Comparison of ENCODE assay signal across 9 mouse cellular contexts in genomic region chr6:129048857-129049473, GRCm38 (mm10). TPM values are rescaled to one million over a fixed set of nuclear protein-coding genes. Genes with fewer than 3 reads are reported as not detected.
A peak's percentile ranks its signal among the peaks of the same experiment; 100 is the strongest.
DNase-seq lines count a peak whose midpoint lies in the region; ATAC-seq and TF ChIP-seq lines count a peak whose summit lies in the region.
"Had no signal": no experiment of that assay in that cellular context is flagged by ENCODE, and none has a peak within 500 bp of the region (broad histone marks: within the 10 kb centered on the region; RNA-seq: fewer than 3 reads in every experiment).

No protein-coding gene starts in this region.

- peak overlapping the region; percentile 41 for H3K4me3 ChIP-seq in forebrain, embryonic 12.5 days (replicated peaks)
- H3K4me3 ChIP-seq in hindbrain, embryonic 13.5 days: peak overlapping the region; percentile 45
- H3K4me3 ChIP-seq in liver, adult 2 months (ENCODE audit: insufficient read depth, low read depth, low read length): peak overlapping the region; percentile 42
- peak overlapping the region; percentile 37 for H3K4me3 ChIP-seq in midbrain, postnatal 0 days (ENCODE audit: low read depth, low read length)
- H3K4me3 ChIP-seq in stomach, embryonic 14.5 days (ENCODE audit: low read depth, low read length): peak overlapping the region; percentile 34

- peak overlapping the region; percentile 62 for H3K4me2 ChIP-seq in forebrain, embryonic 12.5 days
- H3K4me2 ChIP-seq in hindbrain, embryonic 13.5 days: peak overlapping the region; percentile 61
- peak overlapping the region; percentile 59 for H3K4me2 ChIP-seq in midbrain, postnatal 0 days (ENCODE audit: low read depth, low read length, poor library complexity, severe bottlenecking)
- H3K4me2 ChIP-seq in stomach, embryonic 14.5 days (replicated peaks; ENCODE audit: low read depth, low read length): peak overlapping the region; percentile 45

- no peaks in the 10 kb centered on the region for H3K79me2 ChIP-seq in liver, adult 2 months (ENCODE audit: control insufficient read depth, insufficient read depth, low read length)

- H3K27me3 ChIP-seq in forebrain, embryonic 12.5 days: no peaks in the 10 kb centered on the region
- no peaks in the 10 kb centered on the region for H3K27me3 ChIP-seq in hindbrain, embryonic 13.5 days
- H3K27me3 ChIP-seq in liver, adult 2 months (ENCODE audit: control insufficient read depth, insufficient read depth, low read length): no peaks in the 10 kb centered on the region
- no peaks in the 10 kb centered on the region for H3K27me3 ChIP-seq in midbrain, postnatal 0 days (ENCODE audit: insufficient read depth, low read length)
- H3K27me3 ChIP-seq in stomach, embryonic 14.5 days (ENCODE audit: control insufficient read depth, insufficient read depth, low read length): no peaks in the 10 kb centered on the region

- no peaks in the 10 kb centered on the region for H3K36me3 ChIP-seq in forebrain, embryonic 12.5 days (replicated peaks)
- H3K36me3 ChIP-seq in hindbrain, embryonic 13.5 days: no peaks in the 10 kb centered on the region
- H3K36me3 ChIP-seq in liver, adult 2 months (ENCODE audit: control insufficient read depth, insufficient read depth, low read length): no peaks in the 10 kb centered on the region
- H3K36me3 ChIP-seq in midbrain, postnatal 0 days (ENCODE audit: insufficient read depth, low read length): no peaks in the 10 kb centered on the region
- no peaks in the 10 kb centered on the region for H3K36me3 ChIP-seq in stomach, embryonic 14.5 days (ENCODE audit: control insufficient read depth, insufficient read depth, low read length)

- intact Hi-C loops in left cerebral cortex, postnatal 25 days (cut with DNase I): no loop called here

- H3K27ac ChIP-seq in forebrain, embryonic 12.5 days: no peak overlapping the region
- H3K27ac ChIP-seq in hindbrain, embryonic 13.5 days: no peak overlapping the region
- no peak overlapping the region for H3K27ac ChIP-seq in liver, adult 2 months (replicated peaks; ENCODE audit: insufficient read depth, low read depth, low read length)
- H3K27ac ChIP-seq in midbrain, postnatal 0 days (ENCODE audit: low read depth, low read length): no peak overlapping the region
- no peak overlapping the region for H3K27ac ChIP-seq in stomach, embryonic 14.5 days (ENCODE audit: low read length)

- H3K9ac ChIP-seq in forebrain, embryonic 12.5 days: peak overlapping the region; percentile 44
- H3K9ac ChIP-seq in hindbrain, embryonic 13.5 days: peak overlapping the region; percentile 75
- H3K9ac ChIP-seq in liver, adult 2 months (ENCODE audit: low read depth, low read length): peak overlapping the region; percentile 50
- peak overlapping the region; percentile 59 for H3K9ac ChIP-seq in midbrain, postnatal 0 days (replicated peaks; ENCODE audit: low read length, poor library complexity, severe bottlenecking)
- 0 out of 2 replicates have a peak overlapping the region, but pooled peaks have one; percentile 22 for H3K9ac ChIP-seq in stomach, embryonic 14.5 days (replicated peaks; ENCODE audit: low read depth, low read length)

- ATAC-seq in forebrain, embryonic 12.5 days (ENCODE audit: low FRiP score): peak; percentile 93
- peak; percentile 93 for ATAC-seq in hindbrain, embryonic 13.5 days (ENCODE audit: low FRiP score)
- peak; percentile 92 for ATAC-seq in midbrain, postnatal 0 days (ENCODE audit: low FRiP score)
- peak; percentile 88 for ATAC-seq in stomach, embryonic 14.5 days (ENCODE audit: insufficient number of reproducible peaks, insufficient read depth, low FRiP score, low read depth)

- TF ChIP-seq CTCF in liver, adult 2 months (IDR thresholded peaks at IDR 0.05; ENCODE audit: low read depth, low read length): 0 out of 2 replicates have a peak, but pooled peaks have one; percentile 9
- TF ChIP-seq CTCF in midbrain, postnatal 0 days (IDR thresholded peaks at IDR 0.05): no peak; the same call in 1 of the 2 replicates

- no peaks in the 10 kb centered on the region for H3K9me3 ChIP-seq in forebrain, embryonic 12.5 days
- no peaks in the 10 kb centered on the region for H3K9me3 ChIP-seq in hindbrain, embryonic 13.5 days
- H3K9me3 ChIP-seq in midbrain, postnatal 0 days (ENCODE audit: low read length): no peaks in the 10 kb centered on the region
- no peaks in the 10 kb centered on the region for H3K9me3 ChIP-seq in stomach, embryonic 14.5 days (ENCODE audit: control insufficient read depth, low read depth, low read length)

- under 1% methylated on average over 13 of the region's 13 CpGs for WGBS in forebrain, embryonic 12.5 days
- whole genome bisulfite sequencing in hindbrain, embryonic 13.5 days: under 1% methylated on average over 13 of the region's 13 CpGs
- 4% methylated on average over 13 of the region's 13 CpGs for WGBS in liver, adult 2 months
- 1% methylated on average over 13 of the region's 13 CpGs for WGBS in midbrain, postnatal 0 days
- 2% methylated on average over 13 of the region's 13 CpGs for WGBS in stomach, embryonic 14.5 days

- DNase-seq in CD4-positive, CD25-positive, alpha-beta regulatory T cell, adult 2 months (ENCODE audit: low read depth, low spot score): peak; percentile 60
- peak; percentile 58 for DNase-seq in ZHBTc4 (ENCODE audit: low read depth, low spot score)
- peak; percentile 14 for DNase-seq in liver, adult 2 months (ENCODE audit: extremely low read depth, low read depth, low spot score)
- DNase-seq in midbrain, postnatal 0 days (ENCODE audit: low spot score): peak; percentile 64
- no peak for DNase-seq in left cerebral cortex, postnatal 25 days (ENCODE audit: low spot score in 2 of 2)

- H3K4me1 ChIP-seq in forebrain, embryonic 12.5 days: peaks cover 4% of the 10 kb centered on the region
- H3K4me1 ChIP-seq in hindbrain, embryonic 13.5 days (replicated peaks): peaks cover 4% of the 10 kb centered on the region; the same call in 1 of the 2 replicates
- no peaks in the 10 kb centered on the region for H3K4me1 ChIP-seq in liver, adult 2 months (ENCODE audit: control insufficient read depth, insufficient read depth, low read length)
- H3K4me1 ChIP-seq in midbrain, postnatal 0 days (ENCODE audit: insufficient read depth, low read length): no peaks in the 10 kb centered on the region
- H3K4me1 ChIP-seq in stomach, embryonic 14.5 days (ENCODE audit: control insufficient read depth, insufficient read depth, low read length): peaks cover 2% of the 10 kb centered on the region; the same call in 1 of the 2 replicates

- no peak for TF ChIP-seq POLR2A in liver, adult 2 months (IDR thresholded peaks at IDR 0.05; ENCODE audit: extremely low read depth, insufficient read depth, low read length)

RNA-seq across cellular contexts. Expression of gene Klrb1f, which starts 3.3 kb away (rescaled TPM):
- polyA plus RNA-seq in forebrain, embryonic 12.5 days (2016; fragmentation: Nextera tagmentation; extraction: Ambion mirVana): not detected in 2 replicates
- polyA plus RNA-seq in hindbrain, embryonic 13.5 days (2015; fragmentation: Nextera tagmentation; extraction: Ambion mirVana): 0.23 and 0.25 TPM in 2 replicates
- total RNA-seq in liver, adult 2 months (2014; rRNA removed): not detected in 2 replicates
- polyA plus RNA-seq in liver, adult 2 months (2012; rRNA removed): not detected in 2 replicates
- 0.19 and 0.93 TPM in 2 replicates for total RNA-seq in midbrain, postnatal 0 days (2014; rRNA removed)
- 0.42 and 0.46 TPM in 2 replicates for polyA plus RNA-seq in midbrain, postnatal 0 days (2015; fragmentation: Nextera tagmentation; extraction: Ambion mirVana)
- polyA plus RNA-seq in stomach, embryonic 14.5 days (2014; fragmentation: Nextera tagmentation; extraction: Ambion mirVana): 0.14 and 0.36 TPM in 2 replicates
- total RNA-seq in left cerebral cortex, postnatal 25 days (2021): not detected
- total RNA-seq: left cerebral cortex, postnatal 10 days had no signal

RNA-seq across cellular contexts. Expression of gene Clec2e, which starts 51.7 kb away (rescaled TPM):
- polyA plus RNA-seq in forebrain, embryonic 12.5 days (2016; fragmentation: Nextera tagmentation; extraction: Ambion mirVana): 0.12 TPM in 1 of 2 replicates, not detected in the other
- polyA plus RNA-seq in hindbrain, embryonic 13.5 days (2015; fragmentation: Nextera tagmentation; extraction: Ambion mirVana): not detected in 2 replicates
- not detected in 2 replicates for total RNA-seq in liver, adult 2 months (2014; rRNA removed)
- polyA plus RNA-seq in liver, adult 2 months (2012; rRNA removed): 0.06 TPM in 1 of 2 replicates, not detected in the other
- not detected in 2 replicates for total RNA-seq in midbrain, postnatal 0 days (2014; rRNA removed)
- not detected in 2 replicates for polyA plus RNA-seq in midbrain, postnatal 0 days (2015; fragmentation: Nextera tagmentation; extraction: Ambion mirVana)
- polyA plus RNA-seq in stomach, embryonic 14.5 days (2014; fragmentation: Nextera tagmentation; extraction: Ambion mirVana): not detected in 2 replicates
- total RNA-seq in left cerebral cortex, postnatal 25 days (2021): not detected
- total RNA-seq: left cerebral cortex, postnatal 10 days had no signal

Comparison
In these comparisons a context has a peak if more than half of its experiments do, and no peak if none do; other contexts are left out.
1. DNase-seq: peak in CD4-positive, CD25-positive, alpha-beta regulatory T cell, adult 2 months (single experiment), ZHBTc4 (single experiment), liver, adult 2 months (single experiment) and midbrain, postnatal 0 days (single experiment); none in left cerebral cortex, postnatal 25 days (0 of 2).
2. H3K9ac ChIP-seq: peak in every context shown above with its lines; median percentile 75 in hindbrain, embryonic 13.5 days; 59 in midbrain, postnatal 0 days; 50 in liver, adult 2 months; 44 in forebrain, embryonic 12.5 days; 22 in stomach, embryonic 14.5 days.
3. Peak in every context shown above with its lines, with median percentiles within 50 percentile points of each other: ATAC-seq, H3K4me2 ChIP-seq and H3K4me3 ChIP-seq.